In the genomic region with DNA sequence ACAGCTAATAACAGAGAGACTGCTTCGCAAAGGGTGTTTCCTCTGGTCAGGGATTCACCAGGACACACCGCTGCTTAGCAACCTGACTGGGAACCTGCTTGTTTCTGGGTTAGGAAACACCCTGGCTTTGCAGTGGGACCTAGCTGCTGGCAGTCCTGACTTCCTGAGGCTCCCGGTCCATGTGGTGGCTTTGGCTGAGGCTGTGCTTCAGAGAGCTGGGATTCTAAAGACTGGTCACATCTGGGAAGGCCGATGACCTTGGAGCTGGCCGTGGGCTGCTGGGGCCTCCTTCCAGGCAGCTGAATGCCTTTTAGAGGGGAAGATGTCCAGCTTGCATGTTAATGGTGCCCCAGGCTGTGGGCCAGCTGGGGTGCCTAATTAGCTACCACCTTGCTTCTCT, we compare ENCODE assay signal across 8 mouse cellular contexts.
DNase-seq lines count a peak whose midpoint lies in the region; ATAC-seq and TF ChIP-seq lines count a peak whose summit lies in the region.

No protein-coding gene starts in this region.

- 45% methylated on average over 5 of the region's 5 CpGs for WGBS in stomach, postnatal 0 days

- H3K4me1 ChIP-seq in stomach, postnatal 0 days (replicated peaks; ENCODE audit: control insufficient read depth, insufficient read depth), result peaks cover 8% of the 10 kb centered on the region

- H3K36me3 ChIP-seq in stomach, postnatal 0 days (ENCODE audit: control insufficient read depth, insufficient read depth, low read length), result no peaks in the 10 kb centered on the region

- no peak overlapping the region; the same call in 1 of the 2 replicates for H3K4me2 ChIP-seq in stomach, postnatal 0 days (replicated peaks; ENCODE audit: low read depth)

- DNase-seq in adrenal gland, postnatal 14 days, result peak; percentile 65
- DNase-seq in adrenal gland, postnatal 25 days, result no peak
- peak; percentile 28 for DNase-seq in ovary, adult 18-20 months (ENCODE audit: low spot score)
- DNase-seq in ovary, postnatal 10 days (ENCODE audit: low spot score), result no peak
- DNase-seq in layer of hippocampus, adult 8-10 months (ENCODE audit: low spot score in 2 of 2), result peak; percentile 44 to 61
- DNase-seq in stomach, postnatal 0 days (ENCODE audit: low spot score), result no peak
- DNase-seq in thymus, adult 18-20 months, result no peak
- no peak for DNase-seq in lung, postnatal 25 days (ENCODE audit: low spot score)

- H3K9ac ChIP-seq in stomach, postnatal 0 days (ENCODE audit: low read length), result no peak overlapping the region

- TF ChIP-seq CTCF in stomach, postnatal 0 days (IDR thresholded peaks at IDR 0.05; ENCODE audit: low read depth), result no peak

- TF ChIP-seq EP300 in stomach, postnatal 0 days (optimal IDR thresholded peaks at IDR 0.05), result no peak

- no peak for ATAC-seq in stomach, postnatal 0 days (ENCODE audit: low FRiP score, low TSS enrichment)

- H3K4me3 ChIP-seq in stomach, postnatal 0 days (ENCODE audit: low read depth, low read length), result no peak overlapping the region

- no peaks in the 10 kb centered on the region for H3K9me3 ChIP-seq in stomach, postnatal 0 days (ENCODE audit: control insufficient read depth, low read length)

- no peaks in the 10 kb centered on the region for H3K27me3 ChIP-seq in stomach, postnatal 0 days (ENCODE audit: control insufficient read depth, insufficient read depth, low read length)

- H3K27ac ChIP-seq in stomach, postnatal 0 days (replicated peaks), result peak overlapping the region; percentile 61; the same call in 1 of the 2 replicates

Comparison
In these comparisons a context has a peak if more than half of its experiments do, and no peak if none do; other contexts are left out.
1. DNase-seq: peak in adrenal gland, postnatal 14 days (single experiment), ovary, adult 18-20 months (single experiment) and layer of hippocampus, adult 8-10 months (2 of 2); none in adrenal gland, postnatal 25 days (single experiment), ovary, postnatal 10 days (single experiment), stomach, postnatal 0 days (single experiment), thymus, adult 18-20 months (0 of 2) and lung, postnatal 25 days (single experiment).